Mouse (Mus musculus): ENCODE data around the gene Guca1a. TPM values are rescaled to one million over a fixed set of nuclear protein-coding genes. Genes with fewer than 3 reads are reported as not detected.

The Guca1a gene
- polyA plus RNA-seq, 2 experiments: 0.69 to 1.1 TPM

- DNase-seq (ENCODE audit: low read depth in 3 of 3, low spot score in 3 of 3) (no peak), ATAC-seq (ENCODE audit: insufficient read depth) (no peak)
- H3K9me3 ChIP-seq (ENCODE audit: control insufficient read depth, low read length): no peaks in the 10 kb centered on the region; the same call in 1 of the 2 replicates
- peak; percentile 57 for TF ChIP-seq CTCF (IDR thresholded peaks at IDR 0.05; ENCODE audit: low read depth)
- no peak for TF ChIP-seq EP300 (IDR thresholded peaks at IDR 0.05; ENCODE audit: low read depth)
- no peak overlapping the region for H3K4me3 ChIP-seq (ENCODE audit: insufficient read depth in 1 of 2, low read depth in 2 of 2, low read length in 2 of 2)
- no peaks in the 10 kb centered on the region; the same call in none of the 2 replicates for H3K36me3 ChIP-seq (replicated peaks; ENCODE audit: control insufficient read depth, insufficient read depth, low read depth)
- no peak overlapping the region for H3K9ac ChIP-seq (replicated peaks)
- no peak overlapping the region for H3K4me2 ChIP-seq (ENCODE audit: low read depth)
- WGBS (ENCODE audit: insufficient replicate concordance): 69% methylated on average over 3 of the region's 3 CpGs
- H3K27me3 ChIP-seq (ENCODE audit: control insufficient read depth, insufficient read depth, low read length): no peaks in the 10 kb centered on the region
- H3K27ac ChIP-seq: no peak overlapping the region
- no peaks in the 10 kb centered on the region for H3K4me1 ChIP-seq (replicated peaks; ENCODE audit: control insufficient read depth in 2 of 2, insufficient read depth in 2 of 2, low read length in 1 of 2)
Measured at GRCm38 (mm10) chr17:47384064-47384463, 16.3 kb downstream of the Guca1a start.

- Histone ChIP-seq H3K4me3 (ENCODE audit: insufficient read depth in 1 of 2, low read depth in 2 of 2, low read length in 2 of 2) (no peak overlapping the region), H3K27ac (no peak overlapping the region), H3K36me3 (replicated peaks; ENCODE audit: control insufficient read depth, insufficient read depth, low read depth) (peaks cover 3% of the 10 kb centered on the region), H3K9ac (replicated peaks) (no peak overlapping the region), H3K4me1 (replicated peaks; ENCODE audit: control insufficient read depth in 2 of 2, insufficient read depth in 2 of 2, low read length in 1 of 2) (no peaks in the 10 kb centered on the region), H3K4me2 (ENCODE audit: low read depth) (no peak overlapping the region), H3K27me3 (ENCODE audit: control insufficient read depth, insufficient read depth, low read length) (no peaks in the 10 kb centered on the region), H3K9me3 (ENCODE audit: control insufficient read depth, low read length) (no peaks in the 10 kb centered on the region; the same call in 1 of the 2 replicates)
- TF ChIP-seq EP300 (IDR thresholded peaks at IDR 0.05; ENCODE audit: low read depth): no peak
- no peak for TF ChIP-seq CTCF (IDR thresholded peaks at IDR 0.05; ENCODE audit: low read depth)
- ATAC-seq (ENCODE audit: insufficient read depth) (no peak), DNase-seq (ENCODE audit: low read depth in 3 of 3, low spot score in 3 of 3) (no peak)
- 74% methylated on average over 4 of the region's 4 CpGs for WGBS (ENCODE audit: insufficient replicate concordance)
Measured at GRCm38 (mm10) chr17:47383266-47383665, 17.1 kb downstream of the Guca1a start.

DNA sequence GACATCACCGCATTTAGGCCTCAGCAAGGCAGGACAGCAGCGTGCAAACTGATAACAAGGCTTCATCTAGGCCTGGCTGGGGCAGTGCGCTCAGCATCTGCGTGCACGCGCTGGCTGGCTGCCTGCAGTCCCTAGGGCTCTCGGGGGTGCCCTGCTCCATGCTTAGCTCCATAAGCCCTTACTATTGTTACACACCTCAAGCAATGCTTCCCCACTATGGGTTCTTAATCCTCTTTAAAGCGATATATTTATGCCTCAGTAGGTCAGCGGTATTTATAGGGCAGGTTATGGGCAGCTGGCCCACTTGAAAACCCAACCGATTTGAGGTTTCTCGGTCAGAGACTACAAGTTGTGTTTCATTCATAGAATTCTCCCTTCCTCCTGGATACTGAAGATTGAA lies 18.5 kb downstream of the Guca1a start:
- no peak for TF ChIP-seq CTCF (IDR thresholded peaks at IDR 0.05; ENCODE audit: low read depth)
- TF ChIP-seq EP300 (IDR thresholded peaks at IDR 0.05; ENCODE audit: low read depth): no peak
- no peak overlapping the region for H3K4me3 ChIP-seq (ENCODE audit: insufficient read depth in 1 of 2, low read depth in 2 of 2, low read length in 2 of 2)
- H3K9me3 ChIP-seq (ENCODE audit: control insufficient read depth, low read length): no peaks in the 10 kb centered on the region; the same call in 1 of the 2 replicates
- no peaks in the 10 kb centered on the region for H3K27me3 ChIP-seq (ENCODE audit: control insufficient read depth, insufficient read depth, low read length)
- H3K9ac ChIP-seq (replicated peaks): no peak overlapping the region
- no peak overlapping the region for H3K4me2 ChIP-seq (ENCODE audit: low read depth)
- no peak overlapping the region for H3K27ac ChIP-seq
- no peak for DNase-seq (ENCODE audit: low read depth in 3 of 3, low spot score in 3 of 3)
- H3K4me1 ChIP-seq (replicated peaks; ENCODE audit: control insufficient read depth in 2 of 2, insufficient read depth in 2 of 2, low read length in 1 of 2): no peaks in the 10 kb centered on the region
- 76% methylated on average over 11 of the region's 11 CpGs for WGBS (ENCODE audit: insufficient replicate concordance)
- H3K36me3 ChIP-seq (replicated peaks; ENCODE audit: control insufficient read depth, insufficient read depth, low read depth): peaks cover 3% of the 10 kb centered on the region
- ATAC-seq (ENCODE audit: insufficient read depth): no peak

- Histone ChIP-seq H3K4me1 (replicated peaks; ENCODE audit: control insufficient read depth in 2 of 2, insufficient read depth in 2 of 2, low read length in 1 of 2) (no peaks in the 10 kb centered on the region), H3K36me3 (replicated peaks; ENCODE audit: control insufficient read depth, insufficient read depth, low read depth) (peaks cover 18% of the 10 kb centered on the region), H3K27me3 (ENCODE audit: control insufficient read depth, insufficient read depth, low read length) (no peaks in the 10 kb centered on the region), H3K27ac (no peak overlapping the region), H3K9me3 (ENCODE audit: control insufficient read depth, low read length) (no peaks in the 10 kb centered on the region), H3K9ac (replicated peaks) (no peak overlapping the region), H3K4me2 (ENCODE audit: low read depth) (no peak overlapping the region), H3K4me3 (ENCODE audit: insufficient read depth in 1 of 2, low read depth in 2 of 2, low read length in 2 of 2) (no peak overlapping the region)
- DNase-seq (ENCODE audit: low read depth in 3 of 3, low spot score in 3 of 3): no peak
- ATAC-seq (ENCODE audit: insufficient read depth): no peak
- 80% methylated on average over 15 of the region's 15 CpGs for WGBS (ENCODE audit: insufficient replicate concordance)
- TF ChIP-seq EP300 (IDR thresholded peaks at IDR 0.05; ENCODE audit: low read depth): no peak
- TF ChIP-seq CTCF (IDR thresholded peaks at IDR 0.05; ENCODE audit: low read depth): peak; percentile 40
Measured at GRCm38 (mm10) chr17:47378133-47378532, 22.3 kb downstream of the Guca1a start.

GRCm38 (mm10) chr17:47376779-47377280 lies 23.6 kb downstream of the Guca1a start:
- ATAC-seq (ENCODE audit: insufficient read depth): no peak
- Histone ChIP-seq H3K27me3 (ENCODE audit: control insufficient read depth, insufficient read depth, low read length) (no peaks in the 10 kb centered on the region), H3K27ac (no peak overlapping the region), H3K4me3 (ENCODE audit: insufficient read depth in 1 of 2, low read depth in 2 of 2, low read length in 2 of 2) (no peak overlapping the region), H3K4me2 (ENCODE audit: low read depth) (no peak overlapping the region), H3K9me3 (ENCODE audit: control insufficient read depth, low read length) (no peaks in the 10 kb centered on the region), H3K4me1 (replicated peaks; ENCODE audit: control insufficient read depth in 2 of 2, insufficient read depth in 2 of 2, low read length in 1 of 2) (no peaks in the 10 kb centered on the region), H3K36me3 (replicated peaks; ENCODE audit: control insufficient read depth, insufficient read depth, low read depth) (peaks cover 26% of the 10 kb centered on the region), H3K9ac (replicated peaks) (no peak overlapping the region)
- WGBS (ENCODE audit: insufficient replicate concordance): 78% methylated on average over 6 of the region's 6 CpGs
- no peak for TF ChIP-seq CTCF (IDR thresholded peaks at IDR 0.05; ENCODE audit: low read depth)
- no peak for TF ChIP-seq EP300 (IDR thresholded peaks at IDR 0.05; ENCODE audit: low read depth)
- DNase-seq (ENCODE audit: low read depth in 3 of 3, low spot score in 3 of 3): no peak
